Mouse (Mus musculus) hindbrain, embryonic 16.5 days (tissue): Measurements from ENCODE around the gene Ptpdc1. TPM values are rescaled to one million over a fixed set of nuclear protein-coding genes. Genes with fewer than 3 reads are reported as not detected.

Source experiments
- ATAC-seq: fragments of 200-750 bp; cut with Nextera tagmentation; 2 replicates; pipeline ENCODE4 v1.8.0; 2017; ENCODE audit warnings: moderate TSS enrichment, moderate library complexity
- H3K27ac ChIP-seq: fragments of 300-500 bp; sonication (generic); 2 replicates; pipeline ENCODE4 v1.5.1; 2014; ENCODE audit warnings: low read depth, mild to moderate bottlenecking, control low read depth, low read length, moderate library complexity
- H3K27me3 ChIP-seq: fragments of 300-500 bp; sonication (generic); replicated peaks from 2 replicates; pipeline ENCODE4 v1.6.1; 2014; ENCODE audit warnings: low read length; ENCODE audit not compliant: control insufficient read depth, insufficient read depth
- H3K36me3 ChIP-seq: fragments of 300-500 bp; sonication (generic); 2 replicates; pipeline ENCODE4 v1.6.1; 2014; ENCODE audit warnings: mild to moderate bottlenecking, low read length, moderate library complexity, mixed read lengths; ENCODE audit not compliant: control insufficient read depth, insufficient read depth
- H3K4me1 ChIP-seq: fragments of 300-500 bp; sonication (generic); 2 replicates; pipeline ENCODE4 v1.6.1; 2014; ENCODE audit warnings: low read depth, low read length; ENCODE audit not compliant: control insufficient read depth, insufficient read depth
- H3K4me2 ChIP-seq: fragments of 300-500 bp; sonication (generic); 2 replicates; pipeline ENCODE4 v1.6.1; 2014; ENCODE audit warnings: mild to moderate bottlenecking, low read length, control low read depth, moderate library complexity
- H3K4me3 ChIP-seq: fragments of 300-500 bp; sonication (generic); 2 replicates; pipeline ENCODE4 v1.5.1; 2014; ENCODE audit warnings: mild to moderate bottlenecking, low read length, control low read depth, moderate library complexity
- H3K9ac ChIP-seq: fragments of 300-500 bp; sonication (generic); 2 replicates; pipeline ENCODE4 v1.6.1; 2014; ENCODE audit warnings: low read depth, mild to moderate bottlenecking, control low read depth, low read length, moderate library complexity
- H3K9me3 ChIP-seq: fragments of 300-500 bp; sonication (generic); 2 replicates; pipeline ENCODE4 v1.6.1; 2014; ENCODE audit warnings: mild to moderate bottlenecking, low read length, moderate library complexity; ENCODE audit not compliant: control insufficient read depth
- WGBS: fragments of 180-500 bp; shearing (Covaris S2); extraction: QIAGEN DNeasy Blood & Tissue Kit; methylation state at CpG from one replicate; pipeline ENCODE4 v1.1.7; 2014; 5-methylcytosine and 5-hydroxymethylcytosine counted together
- polyA plus RNA-seq: library from polyadenylated mRNA; unstranded; fragments of >200 nt; fragmentation: Nextera tagmentation; extraction: Ambion mirVana; gene quantifications from 2 replicates; pipeline ENCODE4 v1.2.1, GENCODE M21; 2015

Gene Ptpdc1
- polyA plus RNA-seq, 1 experiment from 2014 or later, result 14.7 TPM

- WGBS, result 95% methylated on average over 5 of the region's 5 CpGs
- H3K4me2 ChIP-seq, result no peak overlapping the region
- H3K36me3 ChIP-seq, result no peaks in the 10 kb centered on the region
- no peak overlapping the region for H3K4me3 ChIP-seq
- H3K9me3 ChIP-seq, result no peaks in the 10 kb centered on the region
- ATAC-seq, result no peak
- H3K27me3 ChIP-seq, result no peaks in the 10 kb centered on the region
- H3K4me1 ChIP-seq, result peaks cover 23% of the 10 kb centered on the region
- no peak overlapping the region for H3K27ac ChIP-seq
- no peak overlapping the region for H3K9ac ChIP-seq
Observed at GRCm38 (mm10) chr13:48548296-48548695, 77.2 kb downstream of the Ptpdc1 start.

- Histone ChIP-seq H3K9ac (no peak overlapping the region), H3K36me3 (no peaks in the 10 kb centered on the region), H3K27me3 (no peaks in the 10 kb centered on the region), H3K4me1 (peaks cover 17% of the 10 kb centered on the region), H3K4me3 (no peak overlapping the region), H3K9me3 (no peaks in the 10 kb centered on the region), H3K27ac (no peak overlapping the region), H3K4me2 (no peak overlapping the region)
- no peak for ATAC-seq
- WGBS, result 92% methylated on average over 6 of the region's 6 CpGs
Observed at GRCm38 (mm10) chr13:48547623-48548022, 77.8 kb downstream of the Ptpdc1 start.

GRCm38 (mm10) chr13:48546330-48546917, 79.0 kb downstream of the Ptpdc1 start:
- 0% methylated on average over 46 of the region's 72 CpGs for whole genome bisulfite sequencing
- ATAC-seq, result peak; percentile 98

GRCm38 (mm10) chr13:48545476-48546281, 79.8 kb downstream of the Ptpdc1 start:
- WGBS, result under 1% methylated on average over 52 of the region's 72 CpGs
- no peaks in the 10 kb centered on the region for H3K27me3 ChIP-seq
- peak overlapping the region; percentile 82 for H3K4me3 ChIP-seq
- peak overlapping the region; percentile 76 for H3K4me2 ChIP-seq
- H3K9me3 ChIP-seq, result no peaks in the 10 kb centered on the region
- H3K9ac ChIP-seq, result peak overlapping the region; percentile 100
- peaks cover 18% of the 10 kb centered on the region for H3K4me1 ChIP-seq
- no peaks in the 10 kb centered on the region for H3K36me3 ChIP-seq
- ATAC-seq, result peak; percentile 84
- H3K27ac ChIP-seq, result peak overlapping the region; percentile 100

More at GRCm38 (mm10) chr13:48546330-48546917, 79.0 kb downstream of the Ptpdc1 start:
- Histone ChIP-seq H3K36me3 (no peaks in the 10 kb centered on the region), H3K4me3 (peak overlapping the region; percentile 82), H3K4me1 (peaks cover 15% of the 10 kb centered on the region), H3K27me3 (no peaks in the 10 kb centered on the region), H3K27ac (peak overlapping the region; percentile 100), H3K9ac (peak overlapping the region; percentile 100), H3K9me3 (no peaks in the 10 kb centered on the region), H3K4me2 (peak overlapping the region; percentile 86)

GRCm38 (mm10) chr13:48544867-48545266, 80.6 kb downstream of the Ptpdc1 start:
- Histone ChIP-seq H3K4me2 (peak overlapping the region; percentile 76), H3K36me3 (no peaks in the 10 kb centered on the region), H3K4me3 (peak overlapping the region; percentile 82), H3K27me3 (no peaks in the 10 kb centered on the region), H3K4me1 (peaks cover 24% of the 10 kb centered on the region), H3K9ac (no peak overlapping the region), H3K9me3 (no peaks in the 10 kb centered on the region), H3K27ac (no peak overlapping the region)
- ATAC-seq, result no peak
- WGBS, result 47% methylated on average over 4 of the region's 4 CpGs

GRCm38 (mm10) chr13:48544391-48544790, 81.1 kb downstream of the Ptpdc1 start:
- no peaks in the 10 kb centered on the region for H3K27me3 ChIP-seq
- no peak overlapping the region for H3K9ac ChIP-seq
- H3K36me3 ChIP-seq, result no peaks in the 10 kb centered on the region
- peak overlapping the region; percentile 37 for H3K4me2 ChIP-seq
- H3K9me3 ChIP-seq, result no peaks in the 10 kb centered on the region
- H3K4me1 ChIP-seq, result peaks cover 27% of the 10 kb centered on the region
- no peak for ATAC-seq
- no peak overlapping the region for H3K4me3 ChIP-seq
- no peak overlapping the region for H3K27ac ChIP-seq

- Histone ChIP-seq H3K4me2 (no peak overlapping the region), H3K4me3 (no peak overlapping the region), H3K27me3 (no peaks in the 10 kb centered on the region), H3K4me1 (peaks cover 29% of the 10 kb centered on the region), H3K9ac (no peak overlapping the region), H3K36me3 (peaks cover 2% of the 10 kb centered on the region; the same call in 1 of the 2 replicates), H3K9me3 (no peaks in the 10 kb centered on the region), H3K27ac (no peak overlapping the region)
- no peak for ATAC-seq
- WGBS, result 57% methylated on average over 1 of the region's 1 CpGs
Observed at GRCm38 (mm10) chr13:48540488-48540887, 85.0 kb downstream of the Ptpdc1 start.

- H3K4me1 ChIP-seq, result peaks cover 2% of the 10 kb centered on the region; the same call in 1 of the 2 replicates
- H3K27ac ChIP-seq, result no peak overlapping the region
- no peak overlapping the region for H3K4me2 ChIP-seq
- H3K36me3 ChIP-seq, result peaks cover 2% of the 10 kb centered on the region; the same call in 1 of the 2 replicates
- H3K4me3 ChIP-seq, result no peak overlapping the region
- 89% methylated on average over 5 of the region's 5 CpGs for WGBS
- H3K9ac ChIP-seq, result no peak overlapping the region
- ATAC-seq, result no peak
- H3K27me3 ChIP-seq, result no peaks in the 10 kb centered on the region
- H3K9me3 ChIP-seq, result no peaks in the 10 kb centered on the region
Observed at GRCm38 (mm10) chr13:48533441-48533840, 92.0 kb downstream of the Ptpdc1 start.

- Histone ChIP-seq H3K4me3 (no peak overlapping the region), H3K9me3 (no peaks in the 10 kb centered on the region), H3K27ac (no peak overlapping the region), H3K36me3 (no peaks in the 10 kb centered on the region), H3K4me1 (no peaks in the 10 kb centered on the region), H3K27me3 (no peaks in the 10 kb centered on the region), H3K9ac (no peak overlapping the region), H3K4me2 (no peak overlapping the region)
- ATAC-seq, result no peak
- WGBS, result 81% methylated on average over 2 of the region's 2 CpGs
Observed at GRCm38 (mm10) chr13:48531448-48531847, 94.0 kb downstream of the Ptpdc1 start.
